Mouse (Mus musculus): ENCODE results near the gene Birc7.

Gene Birc7

DNA sequence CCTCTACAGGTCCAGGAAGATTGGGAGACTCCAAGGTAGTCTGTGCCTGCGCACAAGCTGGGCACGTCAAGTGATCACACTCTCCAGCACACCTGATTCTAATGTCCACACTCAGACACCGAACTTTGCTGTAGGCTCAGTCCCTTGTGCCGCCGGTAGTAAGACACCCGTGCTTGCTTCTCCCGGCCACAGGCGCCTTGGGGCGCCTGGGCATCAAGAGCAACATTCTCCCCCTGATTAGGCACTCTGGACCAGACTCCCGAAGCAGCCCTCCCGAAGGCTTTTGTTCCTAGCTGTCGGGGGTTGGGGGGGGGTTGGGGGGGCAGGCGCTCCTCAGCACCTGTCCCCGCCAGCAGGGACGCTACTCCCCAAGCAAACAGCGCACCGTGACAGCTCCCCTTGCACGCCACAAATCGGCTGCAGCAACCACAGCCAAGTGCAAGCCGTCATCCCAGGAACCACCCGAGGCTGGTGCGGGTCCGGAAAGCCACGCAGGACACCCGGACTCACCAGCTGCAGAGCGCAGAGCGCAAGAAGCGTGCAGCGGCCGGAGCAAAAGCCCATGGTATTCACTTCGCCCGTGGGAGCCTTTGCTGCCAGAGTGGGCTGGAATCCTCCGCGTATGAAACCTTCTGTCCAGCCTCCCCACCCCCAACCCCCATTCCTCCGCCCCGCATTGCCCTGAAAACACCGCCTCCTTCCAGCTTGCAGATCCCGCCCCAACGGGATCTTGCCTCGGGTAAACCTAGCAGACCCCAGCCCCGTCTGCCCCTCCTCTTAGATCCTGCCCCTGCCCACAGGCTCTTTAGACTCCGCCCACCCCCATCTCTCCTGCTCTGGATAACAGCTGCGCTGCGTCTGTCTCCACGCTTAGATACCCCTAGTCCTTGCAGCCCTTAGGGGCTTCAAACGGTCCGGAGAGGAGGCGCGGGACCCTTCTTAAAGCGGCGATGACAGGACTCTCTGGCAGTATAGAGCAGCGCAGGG is 25.5 kb downstream of the Birc7 start, which contains the start of gene Nkain4:
Gene Nkain4 (minus strand): TSS at position 639 of the 987 bp plus-strand sequence.
- in situ Hi-C loops (cut with MboI; ENCODE audit: low pct_unique_long_range_greater_than_20kb in 1 of 2, low sequenced_read_pairs in 2 of 2, unreplicated experiment in 1 of 2) = no loop called here

GRCm38 (mm10) chr2:180959605-180960004 is 30.8 kb downstream of the Birc7 start:
- in situ Hi-C loops (cut with MboI; ENCODE audit: low pct_unique_long_range_greater_than_20kb in 1 of 2, low sequenced_read_pairs in 2 of 2, unreplicated experiment in 1 of 2) = loop anchor here (5.0 kb wide), 2 partner anchors 32 to 37 kb away; partner anchors contain the start of genes Birc7 (in 1 of the 2) and Ythdf1 (in 1 of the 2)

- in situ Hi-C loops (cut with MboI; ENCODE audit: low pct_unique_long_range_greater_than_20kb in 1 of 2, low sequenced_read_pairs in 2 of 2, unreplicated experiment in 1 of 2) = loop anchor here (5.0 kb wide), 2 partner anchors 33 to 38 kb away; partner anchors contain the start of genes Birc7 (in 1 of the 2) and Ythdf1 (in 1 of the 2)
Measured at GRCm38 (mm10) chr2:180960187-180960586, 31.4 kb downstream of the Birc7 start.

DNA sequence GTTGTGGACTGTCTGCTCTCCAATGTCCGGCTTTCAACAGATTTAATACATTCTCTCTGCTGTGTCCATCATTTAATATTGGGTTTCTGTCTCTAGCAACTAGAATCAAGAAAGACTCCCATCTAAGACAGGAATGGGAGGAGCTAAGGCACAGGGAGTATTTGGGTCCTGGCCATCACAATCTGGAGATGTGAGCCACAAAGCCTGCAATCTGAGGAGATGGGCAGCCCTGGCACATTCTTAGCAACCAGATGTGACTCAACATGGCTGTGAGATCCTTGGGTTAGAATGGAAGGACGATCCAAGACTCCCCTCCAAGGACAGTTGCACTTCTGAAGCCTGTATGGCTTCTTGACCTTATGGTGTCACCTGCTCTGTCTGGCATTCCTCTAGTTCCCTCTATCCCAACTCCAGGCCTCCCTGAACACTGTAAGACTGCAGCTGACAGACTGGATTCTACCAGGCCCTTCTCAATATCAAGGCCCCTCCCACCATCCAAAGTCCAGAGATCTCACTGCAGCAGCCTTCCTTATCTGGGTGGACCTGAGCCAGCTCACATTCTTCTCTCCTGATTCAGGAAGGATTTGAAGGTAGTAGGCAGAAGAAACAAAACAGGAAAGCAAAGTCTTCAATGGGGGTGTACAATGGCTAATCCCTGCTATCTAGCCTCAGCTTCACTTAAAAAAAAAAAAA is 33.9 kb downstream of the Birc7 start:
- in situ Hi-C loops (cut with MboI; ENCODE audit: low pct_unique_long_range_greater_than_20kb in 1 of 2, low sequenced_read_pairs in 2 of 2, unreplicated experiment in 1 of 2) = loop anchor here (5.0 kb wide), 2 partner anchors 35 to 40 kb away; partner anchors contain the start of genes Birc7 (in 1 of the 2) and Ythdf1 (in 1 of the 2)

DNA sequence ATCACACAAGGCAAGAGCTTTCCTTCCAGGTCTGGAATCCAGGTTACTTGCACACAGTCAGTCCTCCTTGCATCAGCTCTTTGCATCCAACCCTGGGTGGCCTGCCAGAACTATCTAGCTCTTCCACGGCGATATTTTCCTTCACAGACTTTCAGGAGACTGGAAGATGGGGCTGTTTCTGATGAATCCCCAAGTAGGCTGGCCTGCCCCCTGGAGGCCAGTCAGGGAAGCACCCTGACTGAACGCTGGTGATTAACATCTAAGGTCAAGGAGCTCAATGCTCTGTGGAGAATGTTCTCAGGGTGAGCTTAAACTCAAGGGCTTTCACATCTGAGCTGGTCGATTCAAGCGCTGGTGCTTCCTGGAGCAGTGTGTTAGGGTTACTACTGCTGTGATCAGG is 35.1 kb downstream of the Birc7 start:
- in situ Hi-C loops (cut with MboI; ENCODE audit: low pct_unique_long_range_greater_than_20kb in 1 of 2, low sequenced_read_pairs in 2 of 2, unreplicated experiment in 1 of 2) = loop anchor here (5.0 kb wide), 2 partner anchors 37 to 42 kb away; partner anchors contain the start of genes Birc7 (in 1 of the 2) and Ythdf1 (in 1 of the 2)

GRCm38 (mm10) chr2:180966092-180966882 is 37.5 kb downstream of the Birc7 start:
- in situ Hi-C loops (cut with MboI; ENCODE audit: low pct_unique_long_range_greater_than_20kb in 1 of 2, low sequenced_read_pairs in 2 of 2, unreplicated experiment in 1 of 2) = no loop called here

GRCm38 (mm10) chr2:180967010-180967763 is 38.4 kb downstream of the Birc7 start, which contains the start of gene Arfgap1:
Gene Arfgap1 (plus strand): TSS chr2:180967225.
- in situ Hi-C loops (cut with MboI; ENCODE audit: low pct_unique_long_range_greater_than_20kb in 1 of 2, low sequenced_read_pairs in 2 of 2, unreplicated experiment in 1 of 2) = no loop called here

DNA sequence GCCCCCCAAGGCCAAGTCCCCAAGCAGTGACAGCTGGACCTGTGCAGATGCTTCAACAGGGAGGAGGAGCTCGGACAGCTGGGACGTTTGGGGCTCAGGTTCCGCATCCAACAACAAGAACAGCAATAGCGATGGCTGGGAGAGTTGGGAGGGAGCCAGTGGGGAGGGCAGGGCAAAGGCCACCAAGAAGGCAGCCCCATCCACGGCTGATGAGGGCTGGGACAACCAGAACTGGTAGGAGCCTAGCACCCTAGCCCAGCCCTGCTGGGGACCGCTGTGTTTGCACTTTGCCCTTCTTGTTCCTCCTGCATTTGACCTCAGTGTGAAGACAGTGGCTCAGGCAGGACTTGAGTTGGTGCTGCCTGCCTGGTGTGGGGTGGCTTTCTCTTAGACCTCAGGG is 52.3 kb downstream of the Birc7 start:
- in situ Hi-C loops (cut with MboI; ENCODE audit: low pct_unique_long_range_greater_than_20kb in 1 of 2, low sequenced_read_pairs in 2 of 2, unreplicated experiment in 1 of 2) = no loop called here

Data from mouse embryonic stem cell (cell line).